Mouse (Mus musculus) stomach, embryonic 16.5 days (tissue): ENCODE results near the gene Rhbg. TPM values are rescaled to one million over a fixed set of nuclear protein-coding genes. Genes with fewer than 3 reads are reported as not detected.
"Not testable (repeated sequence)": the region's sequence is repeated elsewhere in the genome, so short reads cannot be mapped to it uniquely, and the experiment has no call there.

Experiments
- ATAC-seq: fragments of 200-750 bp; cut with Nextera tagmentation; 2 replicates; pipeline ENCODE4 v1.8.0; 2017; ENCODE audit warnings: moderate number of reproducible peaks, moderate TSS enrichment; ENCODE audit not compliant: insufficient read depth, low FRiP score
- H3K27ac ChIP-seq: fragments of 300-500 bp; sonication (generic); 2 replicates; pipeline ENCODE4 v1.5.1; 2014; ENCODE audit warnings: low read length
- H3K27me3 ChIP-seq: fragments of 300-500 bp; sonication (generic); 2 replicates; pipeline ENCODE4 v1.6.1; 2014; ENCODE audit warnings: low read length, control low read depth, mixed read lengths; ENCODE audit not compliant: control insufficient read depth, insufficient read depth
- H3K36me3 ChIP-seq: fragments of 300-500 bp; sonication (generic); 2 replicates; pipeline ENCODE4 v1.6.1; 2014; ENCODE audit warnings: low read length; ENCODE audit not compliant: control insufficient read depth, insufficient read depth
- H3K4me1 ChIP-seq: fragments of 300-500 bp; sonication (generic); 2 replicates; pipeline ENCODE4 v1.6.1; 2014; ENCODE audit warnings: low read length, control low read depth, mixed read lengths; ENCODE audit not compliant: control insufficient read depth, insufficient read depth
- H3K4me2 ChIP-seq: fragments of 300-500 bp; sonication (generic); 2 replicates; pipeline ENCODE4 v1.6.1; 2014; ENCODE audit warnings: low read depth, low read length, mixed read lengths
- H3K4me3 ChIP-seq: fragments of 300-500 bp; sonication (generic); replicated peaks from 2 replicates; pipeline ENCODE4 v1.5.1; 2014; ENCODE audit warnings: mild to moderate bottlenecking, low read length
- H3K9ac ChIP-seq: fragments of 300-500 bp; sonication (generic); 2 replicates; pipeline ENCODE4 v1.6.1; 2014; ENCODE audit warnings: low read length
- H3K9me3 ChIP-seq: fragments of 300-500 bp; sonication (generic); replicated peaks from 2 replicates; pipeline ENCODE4 v1.6.1; 2016; ENCODE audit warnings: low read length, control low read depth; ENCODE audit not compliant: control insufficient read depth
- WGBS: fragments of 180-500 bp; shearing (Covaris S2); extraction: QIAGEN DNeasy Blood & Tissue Kit; methylation state at CpG from one replicate; pipeline ENCODE4 v1.1.7; 2014; 5-methylcytosine and 5-hydroxymethylcytosine counted together
- polyA plus RNA-seq: library from polyadenylated mRNA; unstranded; fragments of >200 nt; fragmentation: Nextera tagmentation; extraction: Ambion mirVana; gene quantifications from 2 replicates; pipeline ENCODE4 v1.2.1, GENCODE M21; 2015

Gene Rhbg
- polyA plus RNA-seq, 1 experiment from 2014 or later = 11.7 TPM

- H3K27me3 ChIP-seq = no peaks in the 10 kb centered on the region
- no peak within 1 kb of the TSS for H3K4me3 ChIP-seq
- no peak within 1 kb of the TSS for H3K27ac ChIP-seq
- no peak within 1 kb of the TSS for H3K4me2 ChIP-seq
- no peaks in the 10 kb centered on the region for H3K9me3 ChIP-seq
- H3K36me3 ChIP-seq = no peaks in the 10 kb centered on the region
- WGBS = 98% methylated on average over 4 of the region's 4 CpGs
- no peak within 1 kb of the TSS for H3K9ac ChIP-seq
- no peaks in the 10 kb centered on the region for H3K4me1 ChIP-seq
- ATAC-seq = no peak
These were observed 32.6 kb upstream of the Rhbg start, which contains the start of gene Gm38392 for GRCm38 (mm10) chr3:88287110-88287509. Gm38392 (minus strand) TSS chr3:88287210.

- not testable (repeated sequence) for ATAC-seq, H3K27me3 ChIP-seq, H3K4me1 ChIP-seq, H3K9me3 ChIP-seq, H3K27ac ChIP-seq, H3K4me2 ChIP-seq, H3K4me3 ChIP-seq, H3K9ac ChIP-seq, H3K36me3 ChIP-seq
- no CpG with 5 or more reads among the region's 2 CpGs for WGBS
These were observed 31.0 kb upstream of the Rhbg start for GRCm38 (mm10) chr3:88285565-88285895.

GRCm38 (mm10) chr3:88284815-88285564 is 30.5 kb upstream of the Rhbg start:
- not testable (repeated sequence) for H3K4me3 ChIP-seq, H3K9ac ChIP-seq, H3K36me3 ChIP-seq, ATAC-seq, H3K4me2 ChIP-seq, H3K4me1 ChIP-seq, H3K27me3 ChIP-seq, H3K27ac ChIP-seq, H3K9me3 ChIP-seq
- 93% methylated on average over 14 of the region's 14 CpGs for WGBS

GRCm38 (mm10) chr3:88281141-88281916 is 26.8 kb upstream of the Rhbg start:
- WGBS = 67% methylated on average over 11 of the region's 11 CpGs
- H3K27ac ChIP-seq, H3K36me3 ChIP-seq, H3K4me2 ChIP-seq, H3K9me3 ChIP-seq, ATAC-seq, H3K4me3 ChIP-seq, H3K4me1 ChIP-seq, H3K27me3 ChIP-seq, H3K9ac ChIP-seq: not testable (repeated sequence)

- Histone ChIP-seq H3K4me2 (no peak overlapping the region), H3K36me3 (no peaks in the 10 kb centered on the region), H3K9me3 (no peaks in the 10 kb centered on the region), H3K27me3 (no peaks in the 10 kb centered on the region), H3K4me1 (no peaks in the 10 kb centered on the region), H3K9ac (no peak overlapping the region), H3K27ac (no peak overlapping the region), H3K4me3 (no peak overlapping the region)
- ATAC-seq = no peak
- 85% methylated on average over 2 of the region's 2 CpGs for WGBS
These were observed 25.5 kb upstream of the Rhbg start for GRCm38 (mm10) chr3:88280035-88280434.

- Histone ChIP-seq H3K4me3 (no peak overlapping the region), H3K9ac (no peak overlapping the region), H3K27me3 (no peaks in the 10 kb centered on the region), H3K36me3 (no peaks in the 10 kb centered on the region), H3K27ac (no peak overlapping the region), H3K4me2 (no peak overlapping the region), H3K4me1 (no peaks in the 10 kb centered on the region), H3K9me3 (no peaks in the 10 kb centered on the region)
- 41% methylated on average over 7 of the region's 7 CpGs for WGBS
- no peak for ATAC-seq
These were observed 22.1 kb upstream of the Rhbg start for GRCm38 (mm10) chr3:88276529-88277143.

DNA sequence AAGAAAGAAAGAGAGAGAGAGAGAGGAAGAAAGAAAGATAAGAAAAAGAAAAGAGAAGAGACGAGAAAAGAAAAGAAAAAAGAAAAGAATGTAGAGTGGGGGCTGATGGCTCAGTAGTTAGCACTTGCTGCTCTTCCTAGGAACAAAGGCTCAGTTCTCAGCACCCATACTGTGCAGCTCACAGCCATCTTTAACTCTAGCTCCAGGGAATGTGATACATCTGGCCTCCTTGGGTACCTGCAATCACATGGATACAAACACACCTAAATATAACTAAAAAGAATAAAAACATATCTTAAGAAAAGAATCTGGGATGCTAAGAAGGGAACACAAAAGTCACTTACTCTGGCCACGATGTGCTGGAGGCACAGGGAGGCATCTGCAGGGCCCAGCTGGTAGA is 21.6 kb upstream of the Rhbg start:
- Histone ChIP-seq H3K4me3 (no peak overlapping the region), H3K4me2 (no peak overlapping the region), H3K36me3 (no peaks in the 10 kb centered on the region), H3K27me3 (no peaks in the 10 kb centered on the region), H3K27ac (no peak overlapping the region), H3K9ac (no peak overlapping the region), H3K4me1 (no peaks in the 10 kb centered on the region), H3K9me3 (no peaks in the 10 kb centered on the region)
- 84% methylated on average over 2 of the region's 2 CpGs for WGBS
- no peak for ATAC-seq

DNA sequence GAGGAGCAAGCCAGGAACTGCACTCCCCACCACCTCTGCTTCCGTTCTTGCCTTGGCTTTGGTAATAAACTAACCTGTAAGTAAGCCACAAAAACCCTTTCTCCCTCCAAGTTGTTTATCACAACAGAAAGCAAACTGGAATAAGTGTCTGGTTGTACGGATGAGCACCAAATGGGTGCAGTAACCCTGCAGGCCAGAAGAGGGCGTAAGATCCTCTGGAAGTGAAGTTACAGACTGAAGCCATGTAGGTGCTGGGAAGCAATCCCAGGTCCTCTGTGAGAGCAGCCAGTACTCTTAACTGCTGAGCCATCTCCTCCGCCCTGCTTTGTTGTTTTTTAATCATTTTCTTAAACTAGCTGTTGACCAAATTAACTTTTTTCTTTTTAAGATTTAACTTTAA is 19.5 kb upstream of the Rhbg start:
- Histone ChIP-seq H3K9ac (no peak overlapping the region), H3K4me1 (no peaks in the 10 kb centered on the region)

DNA sequence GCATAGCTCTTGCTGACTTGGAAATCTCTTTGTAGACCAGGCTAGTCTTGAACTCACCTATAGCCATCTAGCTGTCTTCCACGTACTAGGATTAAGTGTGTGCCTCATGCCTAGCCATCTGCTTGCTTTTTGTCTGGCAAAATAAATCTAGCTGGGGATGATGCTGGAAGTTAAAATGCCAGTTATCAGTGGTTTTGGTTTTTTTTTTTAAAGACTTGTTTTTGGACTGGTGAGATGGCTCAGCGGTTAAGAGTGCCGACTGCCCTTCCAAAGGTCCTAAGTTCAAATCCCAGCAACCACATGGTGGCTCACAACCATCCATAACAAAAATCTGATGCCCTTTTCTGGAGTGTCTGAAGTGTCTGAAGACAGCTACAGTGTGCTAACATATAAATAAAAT is 17.4 kb upstream of the Rhbg start:
- no peaks in the 10 kb centered on the region for H3K4me1 ChIP-seq
- no peak overlapping the region for H3K27ac ChIP-seq
- ATAC-seq = no peak
- H3K9ac ChIP-seq = no peak overlapping the region
- H3K4me2 ChIP-seq = no peak overlapping the region
- WGBS = 85% methylated on average over 3 of the region's 3 CpGs
- H3K36me3 ChIP-seq = no peaks in the 10 kb centered on the region
- H3K27me3 ChIP-seq = no peaks in the 10 kb centered on the region
- H3K4me3 ChIP-seq = no peak overlapping the region
- H3K9me3 ChIP-seq = no peaks in the 10 kb centered on the region

More for the DNA sequence above, 19.5 kb upstream of the Rhbg start:
- no peak for ATAC-seq
- no peak overlapping the region for H3K27ac ChIP-seq
- no peaks in the 10 kb centered on the region for H3K9me3 ChIP-seq
- H3K36me3 ChIP-seq = no peaks in the 10 kb centered on the region
- WGBS = 94% methylated on average over 4 of the region's 4 CpGs
- no peaks in the 10 kb centered on the region for H3K27me3 ChIP-seq
- H3K4me2 ChIP-seq = no peak overlapping the region
- H3K4me3 ChIP-seq = no peak overlapping the region
